Mouse (Mus musculus) G1E (cell line): ENCODE results near the gene Pde1c. TPM values are rescaled to one million over a fixed set of nuclear protein-coding genes. Genes with fewer than 3 reads are reported as not detected.

Experiments used
- ATAC-seq: 2 replicates; pipeline ENCODE4 v1.8.0; 2016; ENCODE audit warnings: mild to moderate bottlenecking; ENCODE audit not compliant: insufficient number of reproducible peaks, poor library complexity, low FRiP score, severe bottlenecking; ENCODE audit errors: extremely low read depth
- DNase-seq: peaks from one replicate; pipeline ENCODE4 v3.0.0; 2012; ENCODE audit warnings: low spot score
- H3K27me3 ChIP-seq: 2 replicates; pipeline ENCODE4 v1.6.1; 2012; ENCODE audit warnings: mild to moderate bottlenecking, low read length, inconsistent platforms; ENCODE audit not compliant: insufficient read depth
- H3K36me3 ChIP-seq: replicated peaks from 2 replicates; pipeline ENCODE3; 2012; ENCODE audit warnings: mild to moderate bottlenecking, inconsistent platforms
- H3K4me1 ChIP-seq: 2 replicates; pipeline ENCODE4 v1.6.1; 2012; ENCODE audit warnings: low read depth, low read length, inconsistent platforms, mixed read lengths; ENCODE audit not compliant: insufficient read depth
- H3K4me3 ChIP-seq: 2 replicates; pipeline ENCODE4 v1.5.1; 2012; ENCODE audit warnings: low read depth, mild to moderate bottlenecking, inconsistent platforms, low read length, moderate library complexity, mixed read lengths
- H3K9me3 ChIP-seq: replicated peaks from 2 replicates; pipeline ENCODE4 v1.6.1; 2012; ENCODE audit warnings: inconsistent platforms
- CTCF ChIP-seq: IDR thresholded peaks from 2 replicates; pipeline ENCODE4 v1.5.1; 2012; ENCODE audit warnings: low read depth, low read length, inconsistent platforms, mixed read lengths
- GATA1 ChIP-seq: IDR thresholded peaks from 2 replicates; pipeline ENCODE4 v1.6.1; 2012; ENCODE audit warnings: borderline replicate concordance, low read length, inconsistent platforms, mixed read lengths
- GATA2 ChIP-seq: IDR thresholded peaks from 2 replicates; pipeline ENCODE4 v1.6.1; 2012; ENCODE audit warnings: low read depth, low read length, inconsistent platforms, borderline replicate concordance
- POLR2AphosphoS5 ChIP-seq: IDR thresholded peaks from 2 replicates; pipeline ENCODE4 v1.6.1; 2012; ENCODE audit warnings: low read depth, low read length, inconsistent platforms; ENCODE audit not compliant: insufficient replicate concordance
- TAL1 ChIP-seq: conservative IDR thresholded peaks from 2 replicates; pipeline ENCODE4 v1.6.1; 2012; ENCODE audit warnings: low read depth, low read length, inconsistent platforms, mixed read lengths
- polyA plus RNA-seq: library from polyadenylated mRNA; stranded (reverse); fragments of >175 nt; gene quantifications from 2 replicates; pipeline ENCODE4 v1.2.3, GENCODE M21; 2012
- total RNA-seq, 2 experiments: library from RNA; stranded (forward) in 1 of 2; stranded (reverse) in 1 of 2; fragments of 200-1000 nt in 1 of 2; fragments of >200 nt in 1 of 2; fragmentation: Nextera tagmentation in 1 of 2; gene quantifications; 2 replicates each; pipeline ENCODE4 v1.2.3; 2014 to 2017

Pde1c gene
- total and polyA plus RNA-seq, 3 experiments: 0.38 TPM; not detected in 2

DNA sequence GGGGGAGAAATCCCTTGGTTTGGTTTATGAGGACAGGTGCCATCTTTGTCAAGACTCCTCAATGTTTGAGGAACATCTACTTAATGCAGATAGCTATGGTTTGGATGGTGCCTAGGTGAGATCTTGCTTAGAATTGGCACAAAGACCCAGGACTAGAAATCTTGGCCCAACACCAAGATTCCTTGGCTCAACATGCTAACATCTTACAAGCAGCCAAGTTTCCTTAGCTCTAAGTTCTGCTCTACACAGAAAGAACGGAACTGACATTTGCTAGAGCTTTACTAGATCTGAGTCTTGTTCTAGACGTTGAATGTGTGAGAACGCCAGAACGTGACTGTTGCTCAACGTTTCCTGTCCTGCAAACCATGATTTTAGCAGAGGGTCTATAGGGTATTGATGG, 540.9 kb downstream of the Pde1c start:
- H3K36me3 ChIP-seq: no peaks in the 10 kb centered on the region
- no peak for ATAC-seq
- no peaks in the 10 kb centered on the region for H3K27me3 ChIP-seq
- TF ChIP-seq GATA2 (no peak), CTCF (no peak), GATA1 (no peak), POLR2AphosphoS5 (no peak), TAL1 (no peak)
- no peak for DNase-seq
- H3K4me3 ChIP-seq: no peak overlapping the region
- no peaks in the 10 kb centered on the region for H3K4me1 ChIP-seq
- H3K9me3 ChIP-seq: no peaks in the 10 kb centered on the region

DNA sequence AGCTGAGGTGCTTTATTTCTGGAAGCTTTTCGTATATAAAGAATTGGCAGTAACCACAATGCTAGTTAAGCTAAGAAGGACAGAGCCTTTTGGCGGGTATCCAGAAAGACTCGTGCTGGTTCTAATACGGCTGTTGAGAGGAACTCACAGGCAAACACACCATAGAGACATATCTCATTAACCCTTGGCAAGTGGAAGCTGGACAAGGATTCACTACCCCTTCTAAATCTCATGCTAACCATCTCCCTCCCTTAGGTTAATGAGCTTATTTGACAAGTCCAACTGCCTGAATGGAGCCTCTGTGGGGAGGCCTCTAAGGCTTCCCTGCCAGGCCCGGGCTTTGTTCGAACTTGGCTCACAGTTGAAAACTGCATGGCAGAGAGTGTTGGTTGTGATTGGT, 541.6 kb downstream of the Pde1c start:
- Histone ChIP-seq H3K4me1 (no peaks in the 10 kb centered on the region), H3K36me3 (no peaks in the 10 kb centered on the region), H3K4me3 (no peak overlapping the region), H3K9me3 (no peaks in the 10 kb centered on the region), H3K27me3 (no peaks in the 10 kb centered on the region)
- TF ChIP-seq GATA1 (no peak), TAL1 (no peak), GATA2 (no peak), CTCF (no peak), POLR2AphosphoS5 (no peak)
- DNase-seq: no peak
- no peak for ATAC-seq

DNA sequence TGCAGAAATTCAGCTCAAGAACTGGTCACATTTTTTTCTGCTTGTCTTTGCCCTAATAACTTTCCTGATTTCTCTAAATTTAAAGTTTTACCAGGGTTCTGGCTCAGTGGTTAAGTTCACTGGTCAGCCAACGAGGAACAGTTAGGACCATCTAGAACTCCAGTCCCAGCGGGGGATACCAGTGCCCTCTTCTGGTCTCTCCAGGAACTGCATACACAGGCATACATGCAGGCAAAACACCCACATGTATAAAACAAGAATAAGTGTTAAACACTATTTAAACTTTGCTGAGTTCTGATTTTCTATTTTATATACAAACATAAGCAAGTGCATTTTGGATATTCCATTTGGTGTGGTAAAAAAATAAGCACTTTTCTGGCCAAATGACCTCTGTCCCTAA, 543.4 kb downstream of the Pde1c start:
- ATAC-seq (no peak), DNase-seq (no peak)
- Histone ChIP-seq H3K4me3 (no peak overlapping the region), H3K9me3 (no peaks in the 10 kb centered on the region), H3K4me1 (no peaks in the 10 kb centered on the region), H3K27me3 (no peaks in the 10 kb centered on the region), H3K36me3 (no peaks in the 10 kb centered on the region)
- TF ChIP-seq GATA1 (no peak), POLR2AphosphoS5 (no peak), CTCF (peak; percentile 26; the same call in 1 of the 2 replicates)

Other genes with a start within 250 kb of the Pde1c start
- 23.9 and 27.0 TPM in 2 replicates for gene Lsm5, start 135.6 kb upstream of the Pde1c start, total RNA-seq (2014; fragmentation: Nextera tagmentation)
- 190 and 193 TPM in 2 replicates for gene Lsm5, start 135.6 kb upstream of the Pde1c start, total RNA-seq (2017)
- 0.57 and 1.7 TPM in 2 replicates for gene Lsm5, start 135.6 kb upstream of the Pde1c start, polyA plus RNA-seq
- 35.0 and 38.1 TPM in 2 replicates for gene Avl9, start 145.8 kb upstream of the Pde1c start, total RNA-seq (2014; fragmentation: Nextera tagmentation)
- 42.3 and 44.5 TPM in 2 replicates for gene Avl9, start 145.8 kb upstream of the Pde1c start, total RNA-seq (2017)
- gene Avl9, start 145.8 kb upstream of the Pde1c start, polyA plus RNA-seq: 7.6 and 7.7 TPM in 2 replicates
- 42.9 and 48.5 TPM in 2 replicates for gene Kbtbd2, start 228.7 kb upstream of the Pde1c start, total RNA-seq (2014; fragmentation: Nextera tagmentation)
- gene Kbtbd2, start 228.7 kb upstream of the Pde1c start, total RNA-seq (2017): 44.8 and 53.5 TPM in 2 replicates
- 3.0 and 3.8 TPM in 2 replicates for gene Kbtbd2, start 228.7 kb upstream of the Pde1c start, polyA plus RNA-seq